24 mouse cellular contexts compared by ENCODE assay signal in genomic region chr6:31182284-31182683, GRCm38 (mm10).
"Had no signal": no experiment of that assay in that cellular context is flagged by ENCODE, and none has a peak within 500 bp of the region (broad histone marks: within the 10 kb centered on the region; RNA-seq: fewer than 3 reads in every experiment).

No protein-coding gene starts in this region.

- H3K4me3 ChIP-seq: heart, embryonic 10.5 days; heart, embryonic 13.5 days; heart, embryonic 15.5 days; hindbrain, embryonic 13.5 days; hindbrain, embryonic 15.5 days; kidney, embryonic 15.5 days; limb, embryonic 13.5 days; limb, embryonic 15.5 days; liver, embryonic 13.5 days; liver, embryonic 15.5 days had no signal

- H3K27ac ChIP-seq: heart, embryonic 10.5 days; heart, embryonic 13.5 days; heart, embryonic 15.5 days; hindbrain, embryonic 13.5 days; hindbrain, embryonic 15.5 days; hindbrain, postnatal 0 days; kidney, embryonic 15.5 days; kidney, postnatal 0 days; limb, embryonic 13.5 days; limb, embryonic 15.5 days; liver, embryonic 13.5 days; liver, embryonic 15.5 days had no signal

- DNase-seq: gastrocnemius, postnatal 14 days; gastrocnemius, postnatal 36 days; heart, adult 18-20 months; heart, postnatal 14 days; heart, postnatal 36 days; kidney, adult 11 months; kidney, adult 9 months; kidney, postnatal 14 days; layer of hippocampus, adult 9-11 months; layer of hippocampus, postnatal 36 days; left cerebral cortex, postnatal 4 days; liver, embryonic 13.5 days had no signal

- ATAC-seq: hindbrain, postnatal 0 days; intestine, embryonic 16.5 days had no signal
